Mouse (Mus musculus): ENCODE results near the gene Mroh8.

DNA sequence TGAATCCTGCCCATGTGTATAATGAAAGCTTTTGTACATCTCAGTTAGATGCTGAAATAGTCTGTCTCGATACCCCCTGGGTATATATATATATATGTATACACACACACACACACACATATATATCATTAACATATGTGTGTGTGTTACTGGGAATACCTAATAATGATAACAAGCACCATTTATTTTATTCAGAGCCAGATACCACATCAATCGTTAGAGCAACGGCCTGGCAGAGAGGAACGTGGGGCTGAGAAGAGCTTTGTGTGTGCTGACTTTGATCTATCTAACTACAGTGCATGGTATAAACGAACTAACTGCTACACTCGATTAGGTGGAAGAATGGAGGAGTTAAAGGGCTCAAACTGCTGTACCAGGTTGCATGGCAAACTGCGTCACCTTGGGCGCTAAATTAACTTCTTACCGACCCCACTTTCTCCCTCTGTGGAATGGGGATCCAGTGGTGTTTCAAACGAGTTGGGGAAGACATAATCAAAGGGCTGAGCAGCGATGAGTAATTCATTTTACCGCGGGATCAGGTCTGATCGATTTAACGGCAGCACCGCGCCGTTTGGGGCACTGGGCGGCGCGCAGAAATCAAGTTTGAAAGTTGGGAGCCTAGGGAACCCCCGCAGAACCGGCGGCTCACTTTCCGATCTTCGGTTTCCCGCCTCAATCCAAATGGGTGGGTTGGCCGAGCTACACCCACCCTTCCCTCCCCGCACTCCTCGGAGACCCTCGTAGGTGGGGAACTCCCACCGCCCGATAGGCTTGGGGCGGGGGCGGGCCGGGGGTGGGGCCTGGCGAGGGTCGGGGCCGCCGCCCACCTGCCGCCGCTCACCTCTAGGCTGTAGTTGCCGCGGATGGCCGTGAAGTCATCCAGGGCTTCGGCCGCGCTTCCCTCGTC is 75.6 kb downstream of the Mroh8 start:
- TF ChIP-seq CTCF (IDR thresholded peaks at IDR 0.05; ENCODE audit: low read depth, low read length) (no peak), POLR2A (IDR thresholded peaks at IDR 0.05; ENCODE audit: borderline replicate concordance, low read depth, low read length) (no peak)

Measured in bone marrow macrophage, adult 2 months (primary cell).